Mouse (Mus musculus): ENCODE data around the gene Gstcd.

- TF ChIP-seq CTCF (IDR thresholded peaks at IDR 0.05; ENCODE audit: extremely low read depth, insufficient read depth, low read length) (no peak), POLR2A (IDR thresholded peaks at IDR 0.05; ENCODE audit: extremely low read depth, insufficient read depth, low read length) (no peak)
These were observed 143.5 kb downstream of the Gstcd start for GRCm38 (mm10) chr3:132948298-132948795.

Data from cortical plate, adult 2 months (tissue).